Mouse (Mus musculus): ENCODE measurements around the gene Swap70. TPM values are rescaled to one million over a fixed set of nuclear protein-coding genes. Genes with fewer than 3 reads are reported as not detected.

The Swap70 gene
- polyA plus RNA-seq, 1 experiment, result 11.3 TPM

DNA sequence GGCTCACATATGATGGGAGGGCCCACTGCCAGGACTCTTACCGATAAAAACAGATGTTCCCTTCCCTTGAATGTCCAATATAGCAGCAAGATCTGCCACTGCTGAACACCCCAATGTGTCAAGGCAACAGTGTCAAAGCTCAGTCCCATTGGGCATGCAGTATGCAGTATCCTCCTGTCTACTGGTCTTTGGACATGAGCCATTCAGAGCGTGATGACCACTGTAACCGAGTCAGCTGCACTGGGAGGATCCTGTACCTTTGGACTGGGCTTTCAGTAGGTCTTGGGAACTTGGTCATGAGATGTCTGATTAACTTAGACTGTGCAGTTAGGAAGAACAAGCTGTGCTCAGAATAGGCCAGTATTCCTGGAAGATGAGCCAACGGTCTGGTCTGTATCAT is 84.0 kb downstream of the Swap70 start:
- no peak for DNase-seq (ENCODE audit: low read depth)

DNA sequence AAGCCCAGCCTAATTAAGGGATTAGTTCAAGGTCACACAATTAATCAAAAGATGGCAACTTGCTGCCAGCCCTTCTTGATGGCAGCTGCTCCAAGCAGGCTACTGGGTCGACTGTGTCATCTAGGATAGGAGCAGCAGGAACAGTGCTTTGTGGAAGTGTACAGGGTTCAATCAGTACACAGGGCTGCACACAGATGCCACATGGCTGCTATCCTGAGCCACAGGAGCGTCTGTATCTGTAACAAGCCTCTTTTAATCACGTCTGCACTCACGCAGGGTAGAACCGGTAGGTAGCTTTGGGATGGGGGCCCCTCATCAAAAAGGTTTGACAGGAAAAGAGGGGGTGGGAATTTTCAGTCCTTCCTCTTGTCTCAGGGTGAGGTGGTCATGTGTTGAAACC is 84.8 kb downstream of the Swap70 start:
- DNase-seq (ENCODE audit: low read depth), result no peak

DNA sequence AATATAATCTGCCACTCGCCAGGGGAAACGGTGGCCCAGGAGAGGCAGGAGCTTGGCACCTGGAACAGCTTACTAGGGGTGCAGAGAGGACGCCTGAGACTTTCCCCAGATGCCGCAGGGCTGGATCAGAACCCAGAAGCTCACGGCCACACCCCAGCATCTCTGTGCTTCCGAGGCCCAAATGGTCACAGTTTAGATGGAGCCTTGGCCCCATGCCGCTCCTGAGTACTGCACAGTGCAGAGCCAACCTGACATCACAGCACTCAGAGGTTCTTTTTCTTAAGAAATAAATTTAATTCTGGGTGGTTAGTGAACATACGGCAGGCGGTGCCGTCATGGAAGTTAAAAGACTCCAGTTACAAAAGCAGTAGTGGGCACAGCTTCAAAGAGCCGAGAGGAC is 86.2 kb downstream of the Swap70 start:
- DNase-seq (ENCODE audit: low read depth), result no peak

DNA sequence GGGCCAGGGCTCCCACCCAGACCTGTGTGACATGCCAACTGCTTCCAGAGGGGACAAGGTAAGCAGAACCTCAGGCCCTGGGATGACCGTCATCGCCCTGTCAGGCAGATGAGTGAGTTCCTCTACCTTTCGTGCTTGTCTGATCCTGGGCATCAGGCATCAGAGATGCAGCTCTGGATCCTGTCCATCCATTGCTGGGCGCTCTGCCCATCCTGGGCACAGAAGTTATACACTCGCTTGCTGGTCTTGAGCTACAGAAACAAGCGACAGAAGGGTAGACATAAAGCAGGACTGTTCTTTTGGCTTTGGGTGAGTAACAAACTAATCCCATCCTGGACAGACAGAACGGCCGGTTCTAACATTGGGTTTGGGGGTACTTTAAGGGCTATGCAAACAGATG is 87.7 kb downstream of the Swap70 start:
- no peak for DNase-seq (ENCODE audit: low read depth)

DNA sequence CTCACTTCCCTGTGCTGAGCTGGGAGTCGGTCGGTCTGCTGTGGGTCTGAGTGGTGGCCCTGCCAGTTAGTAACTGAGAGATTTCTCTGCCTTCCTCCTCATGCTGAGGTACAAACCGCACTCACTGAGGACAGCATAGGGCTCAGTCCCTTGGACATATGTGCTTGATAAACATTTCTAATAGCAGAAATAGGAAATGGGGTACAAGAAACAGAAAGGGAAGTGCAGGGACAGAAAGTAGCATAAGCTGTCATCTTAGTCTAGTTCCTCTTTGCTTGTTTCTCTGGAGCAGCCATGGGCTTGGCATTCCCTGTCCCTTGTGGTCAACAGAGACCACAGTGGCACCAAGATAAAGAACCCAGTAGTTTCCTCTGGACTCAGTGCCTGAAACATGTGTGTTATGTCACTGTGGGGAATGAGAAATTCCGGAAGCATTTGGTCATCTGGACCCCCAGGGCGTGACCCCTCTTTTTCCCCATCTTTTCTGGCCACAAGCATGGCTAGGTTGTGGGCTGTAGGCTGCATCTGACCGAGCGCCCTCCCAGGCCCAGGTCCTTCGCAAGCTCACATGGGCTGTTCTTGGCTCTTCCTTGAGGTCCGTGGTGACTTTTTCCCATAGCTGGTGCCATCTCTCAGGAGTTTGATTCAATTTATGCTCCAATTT is 92.0 kb downstream of the Swap70 start:
- no peak for DNase-seq (ENCODE audit: low read depth)

DNA sequence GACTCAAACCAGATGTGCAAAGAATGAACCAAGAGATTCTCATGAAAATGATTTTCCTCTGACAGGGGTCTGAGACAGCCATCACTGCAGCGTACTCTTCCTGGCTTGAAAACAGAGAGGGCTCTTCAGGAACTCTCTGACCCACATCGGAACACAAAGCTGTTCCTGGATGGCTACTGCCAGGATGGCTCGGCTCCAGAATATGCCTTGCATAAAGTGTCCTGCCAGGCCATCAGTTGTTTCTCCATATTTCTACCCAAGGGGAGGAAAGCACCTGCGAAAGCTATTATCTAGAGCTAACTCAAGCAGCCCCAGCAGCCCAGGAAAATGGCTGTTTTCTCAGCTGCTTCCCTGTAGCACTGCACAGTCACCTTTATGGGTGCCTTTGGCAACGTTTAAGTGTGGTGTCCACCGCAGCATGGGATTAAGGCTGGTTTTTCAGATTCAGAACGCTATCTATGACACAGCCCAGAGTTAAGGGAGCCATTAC is 92.9 kb downstream of the Swap70 start:
- no peak for DNase-seq (ENCODE audit: low read depth)

DNA sequence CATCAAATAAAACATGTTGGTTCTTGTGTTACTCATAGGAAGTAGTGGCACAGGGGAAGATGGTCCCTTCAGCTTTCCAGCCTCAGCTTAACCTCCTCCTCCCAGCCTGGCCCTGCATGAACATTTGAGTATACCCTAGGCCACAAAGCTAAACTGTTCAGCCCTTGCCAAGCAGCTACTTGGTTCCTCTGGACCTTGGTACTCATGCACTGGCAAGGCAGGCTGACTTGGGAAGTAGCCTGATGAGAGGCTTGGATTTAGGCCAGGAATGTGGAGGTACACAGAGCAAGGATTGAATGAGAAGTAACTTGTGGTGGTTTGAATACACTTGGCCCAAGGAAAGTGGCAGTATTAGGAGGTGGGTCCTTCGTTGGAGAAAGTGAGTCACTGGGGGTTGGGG is 93.8 kb downstream of the Swap70 start:
- DNase-seq (ENCODE audit: low read depth), result no peak

DNA sequence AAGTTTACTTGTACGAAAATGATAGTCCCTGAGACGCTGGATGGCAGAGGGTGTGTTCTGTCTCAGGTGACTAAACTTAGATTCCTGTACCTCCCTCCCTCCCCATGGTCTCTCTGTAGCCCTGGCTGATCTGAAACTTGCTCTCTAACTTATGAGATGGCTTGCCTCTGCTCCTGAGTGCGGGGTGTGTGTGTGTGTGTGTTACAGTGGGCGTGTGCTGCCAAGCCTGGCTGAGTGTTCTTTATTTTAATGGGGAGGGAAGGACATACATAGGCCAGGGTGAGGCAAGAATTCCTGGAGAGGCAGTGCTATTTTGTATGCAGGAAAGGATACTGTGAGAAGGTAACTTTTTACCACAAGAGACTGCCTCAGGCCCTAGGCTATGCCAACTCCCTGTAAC is 95.9 kb downstream of the Swap70 start:
- DNase-seq (ENCODE audit: low read depth), result no peak

DNA sequence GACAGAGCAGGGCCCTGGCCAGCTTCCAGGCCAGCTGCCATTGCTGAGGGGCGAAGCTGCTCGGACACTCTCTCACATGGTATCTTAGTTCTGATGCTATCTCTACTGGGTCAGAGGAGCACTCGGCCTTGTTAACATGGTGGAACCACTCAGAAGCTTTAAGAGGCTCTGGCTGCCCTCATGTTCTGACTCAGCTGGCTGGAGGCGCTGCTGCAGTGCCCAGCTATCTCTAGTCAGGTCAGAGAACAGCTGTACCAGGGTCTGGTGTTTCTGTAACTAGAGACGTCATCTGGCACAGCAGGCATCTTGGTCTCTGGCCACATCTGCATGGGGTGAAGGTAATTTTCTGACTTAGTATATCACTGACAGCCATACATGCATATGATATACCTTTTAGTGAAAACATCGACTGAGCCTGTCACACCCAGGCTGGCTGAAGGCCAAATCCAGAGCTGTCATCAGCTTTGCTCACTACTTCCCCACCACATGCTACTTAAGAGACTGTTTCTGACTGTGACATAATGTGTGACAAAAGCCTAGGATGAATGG is 97.5 kb downstream of the Swap70 start:
- no peak for DNase-seq (ENCODE audit: low read depth)

DNA sequence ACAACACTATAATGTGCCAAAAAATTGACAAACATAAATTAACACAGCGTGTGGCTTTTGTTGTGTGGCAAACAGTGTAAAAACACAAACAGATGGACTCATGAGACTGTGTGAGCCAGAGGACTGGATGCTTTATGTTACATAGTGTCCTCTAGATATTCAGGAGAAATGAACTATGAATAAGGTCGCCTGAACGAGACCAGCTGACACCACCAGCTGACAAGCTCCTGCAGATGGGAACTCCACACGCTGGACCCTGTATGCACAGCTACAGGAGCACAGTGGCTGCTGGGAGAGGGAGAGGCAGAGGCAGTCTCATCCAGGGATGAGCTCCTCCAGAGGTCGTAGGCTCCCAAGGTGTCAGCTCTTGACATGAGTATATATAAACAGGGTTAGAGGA is 99.6 kb downstream of the Swap70 start:
- no peak for DNase-seq (ENCODE audit: low read depth)

DNA sequence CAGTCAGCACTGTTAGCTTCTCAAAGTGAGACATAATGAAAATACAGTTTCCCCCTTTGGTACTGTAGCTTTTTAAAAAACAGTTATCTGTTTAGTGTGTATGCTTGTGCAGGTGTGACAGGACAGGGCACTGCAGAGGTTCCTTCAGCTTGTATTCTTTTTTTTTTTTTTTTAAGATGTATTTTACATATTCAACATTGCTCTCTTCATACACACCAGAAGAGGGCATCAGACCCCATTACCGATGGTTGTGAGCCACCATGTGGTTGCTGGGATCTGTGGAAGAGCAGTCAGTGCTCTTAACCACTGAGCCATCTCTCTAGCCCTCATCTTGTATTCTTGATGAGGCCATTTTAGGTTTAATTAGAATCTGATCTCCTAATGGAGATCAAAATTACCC is 103.3 kb downstream of the Swap70 start:
- DNase-seq (ENCODE audit: low read depth), result no peak

DNA sequence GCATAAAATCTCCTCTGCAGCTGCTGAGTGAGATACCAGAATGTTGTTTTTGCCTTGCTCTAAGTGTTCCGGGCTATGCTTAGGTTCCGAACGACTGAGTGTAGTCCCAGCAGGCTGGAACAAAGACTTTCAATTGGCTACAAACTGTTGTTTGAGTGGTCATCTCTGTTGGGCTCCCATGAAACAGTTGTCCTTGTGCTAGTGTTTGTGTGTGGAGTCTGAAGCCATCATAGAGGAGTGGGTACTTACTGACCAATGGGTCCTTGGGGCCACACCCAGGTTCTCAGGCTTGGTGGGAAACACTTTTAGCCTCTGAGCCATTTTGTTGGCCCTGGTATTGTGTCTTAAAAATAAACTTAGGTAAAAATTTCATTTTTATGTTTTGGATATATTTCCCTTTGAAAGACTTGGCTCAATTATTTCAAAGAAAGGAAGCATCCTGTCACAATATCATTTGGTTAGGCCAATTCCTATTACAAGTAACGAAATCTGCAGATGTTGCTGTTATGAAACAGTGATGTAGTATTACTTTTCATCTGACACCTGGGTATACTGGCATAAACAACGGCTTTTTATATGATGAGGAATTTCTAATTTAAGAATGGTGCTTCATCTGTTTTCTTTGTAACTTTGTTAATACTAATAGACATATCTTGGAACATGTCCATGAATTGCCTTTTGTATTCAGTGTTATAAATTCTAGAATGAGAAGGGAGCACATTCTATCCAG is 104.0 kb downstream of the Swap70 start:
- no peak for DNase-seq (ENCODE audit: low read depth)

Other genes starting within 250 kb of the Swap70 start
- 31.1 and 32.4 TPM in 2 replicates for gene Tmem41b, start 234.8 kb upstream of the Swap70 start, polyA plus RNA-seq (2012; rRNA removed)
- gene Ipo7, start 203.4 kb upstream of the Swap70 start, polyA plus RNA-seq (2012; rRNA removed), result 16.7 and 21.8 TPM in 2 replicates
- gene Zfp143, start 160.5 kb upstream of the Swap70 start, polyA plus RNA-seq (2012; rRNA removed), result 8.8 and 11.8 TPM in 2 replicates
- gene Wee1, start 99.7 kb upstream of the Swap70 start, polyA plus RNA-seq (2012; rRNA removed), result 5.8 and 7.6 TPM in 2 replicates

Data from gonadal fat pad, adult 2 months (tissue).